Mouse (Mus musculus): Measurements from ENCODE around the gene Tekt5. TPM values are rescaled to one million over a fixed set of nuclear protein-coding genes. Genes with fewer than 3 reads are reported as not detected.

Gene Tekt5
- polyA plus RNA-seq, 1 experiment from 2014 or later, result 0.74 TPM

- Histone ChIP-seq H3K9ac (no peak overlapping the region), H3K4me3 (no peak overlapping the region), H3K36me3 (ENCODE audit: poor library complexity, severe bottlenecking) (no peaks in the 10 kb centered on the region), H3K9me3 (replicated peaks) (no peaks in the 10 kb centered on the region), H3K27ac (no peak overlapping the region), H3K4me2 (no peak overlapping the region), H3K4me1 (0 out of 2 replicates have a peak, but pooled peaks cover 3% of the 10 kb centered on the region), H3K27me3 (no peaks in the 10 kb centered on the region)
- WGBS, result 80% methylated on average over 10 of the region's 10 CpGs
- no peak for ATAC-seq
These were observed 45.4 kb downstream of the Tekt5 start for GRCm38 (mm10) chr16:10349876-10350275.

- H3K4me2 ChIP-seq, result no peak overlapping the region
- no peak overlapping the region for H3K9ac ChIP-seq
- no peak overlapping the region for H3K27ac ChIP-seq
- no peaks in the 10 kb centered on the region for H3K36me3 ChIP-seq (ENCODE audit: poor library complexity, severe bottlenecking)
- H3K27me3 ChIP-seq, result no peaks in the 10 kb centered on the region
- no peak overlapping the region for H3K4me3 ChIP-seq
- 76% methylated on average over 5 of the region's 5 CpGs for WGBS
- no peak for ATAC-seq
- H3K4me1 ChIP-seq, result 0 out of 2 replicates have a peak, but pooled peaks cover 3% of the 10 kb centered on the region
- no peaks in the 10 kb centered on the region for H3K9me3 ChIP-seq (replicated peaks)
These were observed 45.9 kb downstream of the Tekt5 start for GRCm38 (mm10) chr16:10349436-10349835.

DNA sequence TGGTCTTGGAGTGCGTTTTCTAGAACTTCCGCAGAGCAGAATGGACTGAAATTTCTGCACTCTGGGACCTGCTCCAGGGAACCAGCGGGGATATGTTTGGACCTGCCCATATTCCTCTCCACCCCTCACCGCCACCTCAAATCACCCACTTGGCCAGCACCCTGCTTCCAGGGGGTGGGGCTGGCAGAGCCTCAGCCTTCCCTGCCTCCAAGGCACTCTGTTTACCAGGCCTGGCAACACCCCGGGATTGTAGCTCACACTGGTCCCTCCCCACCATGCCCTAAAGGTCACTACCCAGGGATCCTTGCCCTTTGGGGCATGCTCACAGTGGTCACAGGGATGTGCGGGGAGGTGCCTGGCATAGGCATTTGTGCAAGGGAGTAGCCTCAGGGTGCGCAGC lies 47.7 kb downstream of the Tekt5 start:
- no peak overlapping the region for H3K4me2 ChIP-seq
- no peak overlapping the region for H3K9ac ChIP-seq
- no peak overlapping the region for H3K4me3 ChIP-seq
- no peaks in the 10 kb centered on the region for H3K36me3 ChIP-seq (ENCODE audit: poor library complexity, severe bottlenecking)
- H3K27ac ChIP-seq, result no peak overlapping the region
- no peaks in the 10 kb centered on the region for H3K9me3 ChIP-seq (replicated peaks)
- no peak for ATAC-seq
- WGBS, result 92% methylated on average over 7 of the region's 7 CpGs
- no peaks in the 10 kb centered on the region for H3K27me3 ChIP-seq
- 0 out of 2 replicates have a peak, but pooled peaks cover 3% of the 10 kb centered on the region for H3K4me1 ChIP-seq

DNA sequence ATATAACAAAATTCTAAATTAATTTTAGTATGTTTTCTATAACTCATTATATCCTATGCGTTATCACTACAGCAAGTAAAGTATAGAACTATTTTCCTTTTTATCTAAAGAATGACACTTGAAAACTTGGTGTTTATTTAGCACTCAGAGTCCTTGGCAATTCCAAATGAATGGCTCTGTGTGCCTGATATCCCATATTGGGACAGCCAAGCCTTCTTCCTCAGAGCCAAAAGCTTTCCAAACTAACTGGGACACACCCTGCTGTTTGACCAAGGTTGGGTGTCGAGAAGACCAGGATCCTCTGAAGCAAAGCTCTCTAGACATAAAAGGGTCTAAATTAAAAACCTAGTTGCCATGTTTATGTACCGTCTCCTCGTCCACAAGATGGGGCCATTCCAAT lies 54.2 kb downstream of the Tekt5 start:
- H3K4me2 ChIP-seq, result no peak overlapping the region
- H3K9me3 ChIP-seq (replicated peaks), result no peaks in the 10 kb centered on the region
- no peak for ATAC-seq
- WGBS, result 73% methylated on average over 4 of the region's 4 CpGs
- H3K27me3 ChIP-seq, result no peaks in the 10 kb centered on the region
- no peaks in the 10 kb centered on the region for H3K36me3 ChIP-seq (ENCODE audit: poor library complexity, severe bottlenecking)
- H3K9ac ChIP-seq, result no peak overlapping the region
- no peak overlapping the region for H3K4me3 ChIP-seq
- H3K27ac ChIP-seq, result no peak overlapping the region
- 0 out of 2 replicates have a peak, but pooled peaks cover 9% of the 10 kb centered on the region for H3K4me1 ChIP-seq

DNA sequence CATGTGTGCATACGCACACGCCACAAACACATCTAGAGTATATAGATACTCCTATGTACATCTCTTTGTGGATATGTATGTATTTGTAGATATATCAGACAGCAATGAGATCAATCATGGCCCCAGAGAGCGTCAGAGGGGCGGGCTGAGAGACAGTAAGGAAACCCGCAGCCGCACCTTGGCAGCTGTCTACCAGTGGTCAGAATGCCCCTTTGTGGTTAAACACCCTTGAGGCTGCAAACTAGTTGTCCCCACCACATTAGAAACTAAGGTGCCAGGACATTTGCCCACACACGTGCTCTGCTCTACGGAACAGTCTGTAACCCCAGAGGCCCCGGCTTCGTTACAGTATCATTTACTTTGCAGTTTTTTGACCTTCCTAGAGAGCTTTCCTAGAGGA lies 55.4 kb downstream of the Tekt5 start:
- no peaks in the 10 kb centered on the region for H3K27me3 ChIP-seq
- H3K9ac ChIP-seq, result no peak overlapping the region
- no peaks in the 10 kb centered on the region for H3K9me3 ChIP-seq (replicated peaks)
- ATAC-seq, result no peak
- WGBS, result 87% methylated on average over 10 of the region's 10 CpGs
- H3K4me2 ChIP-seq, result no peak overlapping the region
- H3K36me3 ChIP-seq (ENCODE audit: poor library complexity, severe bottlenecking), result no peaks in the 10 kb centered on the region
- H3K4me1 ChIP-seq, result 0 out of 2 replicates have a peak, but pooled peaks cover 9% of the 10 kb centered on the region
- no peak overlapping the region for H3K4me3 ChIP-seq
- H3K27ac ChIP-seq, result no peak overlapping the region

DNA sequence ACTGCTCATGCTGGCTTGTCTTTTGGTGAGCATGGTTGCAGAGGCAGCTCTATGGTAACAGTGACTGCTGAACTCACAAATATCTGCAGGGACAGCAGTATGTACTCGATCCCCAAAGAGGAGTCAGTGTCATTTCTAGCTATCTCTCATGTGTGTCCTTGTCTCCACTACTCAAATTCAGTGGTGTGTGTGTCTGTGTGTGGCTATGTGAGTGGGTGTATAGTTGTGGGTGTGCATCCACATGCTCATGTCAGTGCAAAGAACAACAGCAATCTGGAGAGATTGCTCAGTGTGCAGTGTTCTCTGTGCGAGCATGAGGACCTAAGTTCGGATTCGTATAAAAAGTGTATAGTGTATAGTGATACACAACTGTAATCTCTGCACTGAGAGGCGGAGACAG lies 56.7 kb downstream of the Tekt5 start:
- no peaks in the 10 kb centered on the region for H3K27me3 ChIP-seq
- WGBS, result 94% methylated on average over 5 of the region's 5 CpGs

GRCm38 (mm10) chr16:10337422-10338197 lies 57.7 kb downstream of the Tekt5 start:
- ATAC-seq, result no peak
- Histone ChIP-seq H3K4me3 (no peak overlapping the region), H3K27ac (no peak overlapping the region), H3K4me1 (0 out of 2 replicates have a peak, but pooled peaks cover 9% of the 10 kb centered on the region), H3K9ac (no peak overlapping the region), H3K27me3 (no peaks in the 10 kb centered on the region), H3K36me3 (ENCODE audit: poor library complexity, severe bottlenecking) (no peaks in the 10 kb centered on the region), H3K4me2 (no peak overlapping the region), H3K9me3 (replicated peaks) (no peaks in the 10 kb centered on the region)
- WGBS, result 87% methylated on average over 13 of the region's 13 CpGs

More for the DNA sequence above, 56.7 kb downstream of the Tekt5 start:
- no peak overlapping the region for H3K4me3 ChIP-seq
- no peaks in the 10 kb centered on the region for H3K36me3 ChIP-seq (ENCODE audit: poor library complexity, severe bottlenecking)
- H3K27ac ChIP-seq, result no peak overlapping the region
- no peak overlapping the region for H3K4me2 ChIP-seq
- H3K9ac ChIP-seq, result no peak overlapping the region
- no peaks in the 10 kb centered on the region for H3K9me3 ChIP-seq (replicated peaks)
- 0 out of 2 replicates have a peak, but pooled peaks cover 9% of the 10 kb centered on the region for H3K4me1 ChIP-seq
- ATAC-seq, result no peak

GRCm38 (mm10) chr16:10336454-10337421 lies 58.6 kb downstream of the Tekt5 start:
- Histone ChIP-seq H3K27me3 (no peaks in the 10 kb centered on the region), H3K36me3 (ENCODE audit: poor library complexity, severe bottlenecking) (no peaks in the 10 kb centered on the region), H3K4me2 (no peak overlapping the region), H3K4me1 (0 out of 2 replicates have a peak, but pooled peaks cover 6% of the 10 kb centered on the region), H3K9me3 (replicated peaks) (no peaks in the 10 kb centered on the region), H3K9ac (no peak overlapping the region), H3K4me3 (no peak overlapping the region), H3K27ac (no peak overlapping the region)
- 93% methylated on average over 19 of the region's 19 CpGs for WGBS
- no peak for ATAC-seq

- WGBS, result 98% methylated on average over 2 of the region's 2 CpGs
- no peak overlapping the region for H3K27ac ChIP-seq
- H3K9ac ChIP-seq, result no peak overlapping the region
- no peak for ATAC-seq
- 0 out of 2 replicates have a peak, but pooled peaks cover 4% of the 10 kb centered on the region for H3K4me1 ChIP-seq
- no peak overlapping the region for H3K4me2 ChIP-seq
- no peaks in the 10 kb centered on the region for H3K27me3 ChIP-seq
- no peak overlapping the region for H3K4me3 ChIP-seq
- no peaks in the 10 kb centered on the region for H3K9me3 ChIP-seq (replicated peaks)
- H3K36me3 ChIP-seq (ENCODE audit: poor library complexity, severe bottlenecking), result no peaks in the 10 kb centered on the region
These were observed 59.3 kb downstream of the Tekt5 start for GRCm38 (mm10) chr16:10335953-10336352.

DNA sequence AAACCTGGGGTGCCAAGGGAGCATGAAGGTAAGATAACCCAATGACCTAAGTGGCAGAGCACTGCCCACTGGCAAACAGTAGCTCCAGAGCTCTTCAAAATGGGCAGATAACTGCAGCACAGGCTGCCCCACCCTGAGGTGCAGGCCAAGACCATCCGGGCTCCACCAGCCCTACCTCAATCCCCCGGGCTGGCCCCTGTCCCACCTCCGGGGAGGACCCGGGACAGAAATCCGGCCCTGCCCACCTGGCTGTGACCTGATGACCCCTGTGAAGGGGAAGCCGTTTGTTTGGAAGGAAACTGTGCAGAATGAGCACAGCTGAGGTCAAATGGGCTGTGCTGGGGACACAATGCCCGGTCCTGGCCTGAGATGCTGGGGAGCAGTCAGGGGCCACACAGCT lies 62.6 kb downstream of the Tekt5 start:
- Histone ChIP-seq H3K4me1 (no peaks in the 10 kb centered on the region), H3K27ac (no peak overlapping the region), H3K27me3 (no peaks in the 10 kb centered on the region), H3K4me2 (no peak overlapping the region), H3K9me3 (replicated peaks) (no peaks in the 10 kb centered on the region), H3K4me3 (no peak overlapping the region), H3K9ac (no peak overlapping the region), H3K36me3 (ENCODE audit: poor library complexity, severe bottlenecking) (no peaks in the 10 kb centered on the region)
- no peak for ATAC-seq
- WGBS, result 54% methylated on average over 7 of the region's 7 CpGs

- Histone ChIP-seq H3K9ac (no peak overlapping the region), H3K4me2 (no peak overlapping the region), H3K4me3 (no peak overlapping the region), H3K27ac (no peak overlapping the region), H3K36me3 (ENCODE audit: poor library complexity, severe bottlenecking) (no peaks in the 10 kb centered on the region), H3K9me3 (replicated peaks) (no peaks in the 10 kb centered on the region), H3K4me1 (no peaks in the 10 kb centered on the region), H3K27me3 (no peaks in the 10 kb centered on the region)
- 82% methylated on average over 12 of the region's 12 CpGs for WGBS
- no peak for ATAC-seq
These were observed 64.4 kb downstream of the Tekt5 start for GRCm38 (mm10) chr16:10330586-10331495.

All from forebrain, embryonic 13.5 days (tissue).